Mouse (Mus musculus) frontal cortex, postnatal 36 days (tissue): Measurements from ENCODE around the gene Nlrx1.
A peak's percentile ranks its signal among the peaks of the same experiment; 100 is the strongest.
"Not testable (repeated sequence)": the region's sequence is repeated elsewhere in the genome, so short reads cannot be mapped to it uniquely, and the experiment has no call there.

ENCODE experiments used
- DNase-seq, 2 experiments: peaks; one replicate each; pipeline ENCODE4 v3.0.0; 2022; ENCODE audit warnings: low spot score in 2 of 2

The Nlrx1 gene

GRCm38 (mm10) chr9:44268432-44268831, at the start of gene Nlrx1:
TSS of gene Nlrx1 (minus strand) at chr9:44268599.
- no peak for DNase-seq

GRCm38 (mm10) chr9:44317452-44317851, 49.1 kb upstream of the Nlrx1 start:
- no peak for DNase-seq

- no peak for DNase-seq
These were observed 46.5 kb upstream of the Nlrx1 start for GRCm38 (mm10) chr9:44314910-44315309.

- no peak for DNase-seq
These were observed 45.8 kb upstream of the Nlrx1 start for GRCm38 (mm10) chr9:44314257-44314547.

- peak; percentile 75 to 86 for DNase-seq
These were observed 45.3 kb upstream of the Nlrx1 start for GRCm38 (mm10) chr9:44313476-44314256.

GRCm38 (mm10) chr9:44311136-44312134, 43.0 kb upstream of the Nlrx1 start:
- DNase-seq: no peak

- DNase-seq: no peak
These were observed 42.3 kb upstream of the Nlrx1 start for GRCm38 (mm10) chr9:44310750-44311135.

- DNase-seq: no peak
These were observed 41.4 kb upstream of the Nlrx1 start for GRCm38 (mm10) chr9:44309756-44310155.

GRCm38 (mm10) chr9:44307248-44307647, 38.8 kb upstream of the Nlrx1 start:
- no peak for DNase-seq

GRCm38 (mm10) chr9:44306532-44306931, 38.1 kb upstream of the Nlrx1 start:
- DNase-seq: no peak

- peak; percentile 98 to 99 for DNase-seq
These were observed 37.2 kb upstream of the Nlrx1 start, which contains the start of gene Hinfp for GRCm38 (mm10) chr9:44305466-44306079. TSS of gene Hinfp (minus strand) at chr9:44305671.

GRCm38 (mm10) chr9:44300001-44300400, 31.6 kb upstream of the Nlrx1 start:
- DNase-seq: not testable (repeated sequence)

GRCm38 (mm10) chr9:44292490-44292889, 24.1 kb upstream of the Nlrx1 start:
- DNase-seq: no peak

- no peak for DNase-seq
These were observed 20.5 kb upstream of the Nlrx1 start for GRCm38 (mm10) chr9:44288959-44289291.

- DNase-seq: peak; percentile 57 to 62
These were observed 19.9 kb upstream of the Nlrx1 start, which contains the start of gene Abcg4 for GRCm38 (mm10) chr9:44288076-44288958. TSS of gene Abcg4 (minus strand) at chr9:44288615.

- DNase-seq: peak in 1 of 2 experiments; percentile 28
These were observed 19.1 kb upstream of the Nlrx1 start for GRCm38 (mm10) chr9:44287401-44288075.

GRCm38 (mm10) chr9:44287003-44287400, 18.6 kb upstream of the Nlrx1 start:
- DNase-seq: peak in 1 of 2 experiments; percentile 20

- DNase-seq: no peak
These were observed 18.0 kb upstream of the Nlrx1 start for GRCm38 (mm10) chr9:44286256-44286850.

- no peak for DNase-seq
These were observed 14.8 kb upstream of the Nlrx1 start for GRCm38 (mm10) chr9:44283183-44283582.

GRCm38 (mm10) chr9:44269973-44270372, 1.6 kb upstream of the Nlrx1 start:
- no peak for DNase-seq
